Mouse (Mus musculus) cerebellum, adult 2 months (tissue): Measurements from ENCODE around the gene Sdhaf1. TPM values are rescaled to one million over a fixed set of nuclear protein-coding genes. Genes with fewer than 3 reads are reported as not detected.

Source experiments
- DNase-seq, 2 experiments: peaks; one replicate each; pipeline ENCODE4 v3.0.0; 2021
- H3K27ac ChIP-seq: fragments of 200-500 bp; 2 replicates; pipeline ENCODE4 v1.5.1; 2012; ENCODE audit warnings: low read length, control low read depth, inconsistent platforms; ENCODE audit not compliant: insufficient read depth
- H3K27me3 ChIP-seq: fragments of 200-500 bp; 2 replicates; pipeline ENCODE4 v1.6.1; 2012; ENCODE audit warnings: inconsistent platforms, mild to moderate bottlenecking, low read length, moderate library complexity; ENCODE audit not compliant: control insufficient read depth, insufficient read depth
- H3K4me1 ChIP-seq: fragments of 200-500 bp; 2 replicates; pipeline ENCODE4 v1.6.1; 2011; ENCODE audit warnings: low read length; ENCODE audit not compliant: control insufficient read depth, insufficient read depth
- H3K4me3 ChIP-seq: fragments of 200-500 bp; replicated peaks from 2 replicates; pipeline ENCODE3; 2011; ENCODE audit warnings: mild to moderate bottlenecking, low read depth, low read length, control low read depth; ENCODE audit not compliant: insufficient read depth
- CTCF ChIP-seq: fragments of 200-500 bp; IDR thresholded peaks from 2 replicates; pipeline ENCODE4 v1.5.1; 2011; ENCODE audit warnings: low read depth, mild to moderate bottlenecking, control low read depth, low read length, moderate library complexity, borderline replicate concordance; ENCODE audit not compliant: insufficient read depth
- POLR2A ChIP-seq: fragments of 200-500 bp; IDR thresholded peaks from 2 replicates; pipeline ENCODE4 v1.6.1; 2011; ENCODE audit warnings: low read length, control low read depth, borderline replicate concordance; ENCODE audit not compliant: insufficient read depth
- WGBS: fragments of 180-500 bp; shearing (Covaris S2); methylation state at CpG from one replicate; pipeline ENCODE4 v1.1.7; 2018; 5-methylcytosine and 5-hydroxymethylcytosine counted together
- polyA plus RNA-seq: library from polyadenylated mRNA; depleted of rRNA; stranded (reverse); fragments of >200 nt; gene quantifications from 2 replicates; pipeline ENCODE4 v1.2.3, GENCODE M21; 2012

The Sdhaf1 gene
- polyA plus RNA-seq, 1 experiment: 21.9 TPM

- DNase-seq: no peak
- WGBS: 78% methylated on average over 12 of the region's 12 CpGs
- H3K27ac ChIP-seq: no peak overlapping the region
- H3K27me3 ChIP-seq: no peaks in the 10 kb centered on the region
- H3K4me1 ChIP-seq: peaks cover 17% of the 10 kb centered on the region
- TF ChIP-seq POLR2A: no peak
- no peak for TF ChIP-seq CTCF
- no peak overlapping the region for H3K4me3 ChIP-seq
These were observed 13.6 kb downstream of the Sdhaf1 start for GRCm38 (mm10) chr7:30310136-30310535.

GRCm38 (mm10) chr7:30309395-30310129, 14.1 kb downstream of the Sdhaf1 start:
- peaks cover 11% of the 10 kb centered on the region for H3K4me1 ChIP-seq
- H3K27ac ChIP-seq: no peak overlapping the region
- no peaks in the 10 kb centered on the region for H3K27me3 ChIP-seq
- H3K4me3 ChIP-seq: peak overlapping the region; percentile 80
- 56% methylated on average over 15 of the region's 15 CpGs for WGBS
- no peak for DNase-seq
- TF ChIP-seq POLR2A (no peak), CTCF (no peak)

GRCm38 (mm10) chr7:30308076-30309005, 15.4 kb downstream of the Sdhaf1 start, which contains the start of gene Alkbh6:
TSS of gene Alkbh6 (plus strand) at chr7:30308717.
- WGBS: 3% methylated on average over 27 of the region's 27 CpGs
- peak; percentile 94 to 98 for DNase-seq
- Histone ChIP-seq H3K4me1 (peaks cover 4% of the 10 kb centered on the region; the same call in 1 of the 2 replicates), H3K27me3 (no peaks in the 10 kb centered on the region), H3K4me3 (peak within 1 kb of the TSS; percentile 80), H3K27ac (peak within 1 kb of the TSS; percentile 49)
- TF ChIP-seq CTCF (peak; percentile 10; the same call in 1 of the 2 replicates), POLR2A (peak; percentile 96)

- no peak overlapping the region for H3K27ac ChIP-seq
- 88% methylated on average over 16 of the region's 16 CpGs for WGBS
- TF ChIP-seq CTCF (peak; percentile 48; the same call in 1 of the 2 replicates), POLR2A (no peak)
- H3K27me3 ChIP-seq: no peaks in the 10 kb centered on the region
- no peak for DNase-seq
- H3K4me3 ChIP-seq: no peak overlapping the region
- H3K4me1 ChIP-seq: peaks cover 4% of the 10 kb centered on the region; the same call in 1 of the 2 replicates
These were observed 17.5 kb downstream of the Sdhaf1 start for GRCm38 (mm10) chr7:30306083-30306779.

- DNase-seq: no peak
- Histone ChIP-seq H3K4me3 (no peak overlapping the region), H3K4me1 (peaks cover 15% of the 10 kb centered on the region), H3K27ac (no peak overlapping the region), H3K27me3 (no peaks in the 10 kb centered on the region)
- TF ChIP-seq POLR2A (no peak), CTCF (peak; percentile 78)
- WGBS: 41% methylated on average over 3 of the region's 3 CpGs
These were observed 22.8 kb downstream of the Sdhaf1 start for GRCm38 (mm10) chr7:30300914-30301313.

- Histone ChIP-seq H3K27me3 (no peaks in the 10 kb centered on the region), H3K27ac (no peak overlapping the region), H3K4me1 (peaks cover 30% of the 10 kb centered on the region), H3K4me3 (no peak overlapping the region)
- DNase-seq: peak in 1 of 2 experiments; percentile 42
- TF ChIP-seq POLR2A: no peak
- TF ChIP-seq CTCF: no peak
- WGBS: 87% methylated on average over 16 of the region's 16 CpGs
These were observed 26.4 kb downstream of the Sdhaf1 start for GRCm38 (mm10) chr7:30297266-30297665.

GRCm38 (mm10) chr7:30296816-30297215, 26.9 kb downstream of the Sdhaf1 start:
- WGBS: 92% methylated on average over 15 of the region's 15 CpGs
- Histone ChIP-seq H3K4me1 (peaks cover 30% of the 10 kb centered on the region), H3K4me3 (no peak overlapping the region), H3K27ac (no peak overlapping the region), H3K27me3 (no peaks in the 10 kb centered on the region)
- DNase-seq: peak in 1 of 2 experiments; percentile 32
- TF ChIP-seq POLR2A (no peak), CTCF (no peak)
